Mouse (Mus musculus) gastrocnemius, postnatal 36 days (tissue): ENCODE data around the gene Rap1b. TPM values are rescaled to one million over a fixed set of nuclear protein-coding genes. Genes with fewer than 3 reads are reported as not detected.

ENCODE experiments used
- DNase-seq, 2 experiments: peaks; one replicate each; pipeline ENCODE4 v3.0.0; 2022
- intact Hi-C: fragments of 180-260 bp; cut with DNase I; formaldehyde crosslinking; loops from one replicate; pipeline ENCODE4 v1.15.1; 2025
- total RNA-seq, 2 experiments: library from RNA; stranded (reverse); gene quantifications; 2 replicates each; pipeline ENCODE4 v1.2.3; 2021

The Rap1b gene
- total RNA-seq, 2 experiments from 2014 or later = 20.2 to 22.4 TPM

- intact Hi-C loops = no loop called here
These were observed 21.2 kb downstream of the Rap1b start for GRCm38 (mm10) chr10:117824647-117825046.

GRCm38 (mm10) chr10:117824139-117824538 is 21.7 kb downstream of the Rap1b start:
- intact Hi-C loops = no loop called here
- no peak for DNase-seq

More at GRCm38 (mm10) chr10:117824647-117825046, 21.2 kb downstream of the Rap1b start:
- DNase-seq = no peak

GRCm38 (mm10) chr10:117823321-117823720 is 22.5 kb downstream of the Rap1b start:
- intact Hi-C loops = no loop called here
- DNase-seq = no peak

GRCm38 (mm10) chr10:117818600-117818999 is 27.2 kb downstream of the Rap1b start:
- intact Hi-C loops = no loop called here
- DNase-seq = no peak

- no peak for DNase-seq
These were observed 29.1 kb downstream of the Rap1b start for GRCm38 (mm10) chr10:117816721-117817120.

GRCm38 (mm10) chr10:117812501-117812900 is 33.3 kb downstream of the Rap1b start:
- no peak for DNase-seq
- intact Hi-C loops = no loop called here

More at GRCm38 (mm10) chr10:117816721-117817120, 29.1 kb downstream of the Rap1b start:
- intact Hi-C loops = no loop called here

- DNase-seq = no peak
- intact Hi-C loops = no loop called here
These were observed 34.3 kb downstream of the Rap1b start for GRCm38 (mm10) chr10:117811555-117811954.

GRCm38 (mm10) chr10:117810506-117810905 is 35.3 kb downstream of the Rap1b start:
- no peak for DNase-seq

GRCm38 (mm10) chr10:117808068-117808467 is 37.8 kb downstream of the Rap1b start:
- no peak for DNase-seq
- intact Hi-C loops = no loop called here

More at GRCm38 (mm10) chr10:117810506-117810905, 35.3 kb downstream of the Rap1b start:
- intact Hi-C loops = no loop called here

- no peak for DNase-seq
These were observed 39.9 kb downstream of the Rap1b start for GRCm38 (mm10) chr10:117805919-117806318.

GRCm38 (mm10) chr10:117803870-117804850 is 41.7 kb downstream of the Rap1b start:
- intact Hi-C loops = no loop called here
- DNase-seq = no peak

More at GRCm38 (mm10) chr10:117805919-117806318, 39.9 kb downstream of the Rap1b start:
- intact Hi-C loops = no loop called here

- intact Hi-C loops = no loop called here
- no peak for DNase-seq
These were observed 43.9 kb downstream of the Rap1b start for GRCm38 (mm10) chr10:117801886-117802285.

GRCm38 (mm10) chr10:117799806-117800205 is 46.0 kb downstream of the Rap1b start:
- intact Hi-C loops = no loop called here
- no peak for DNase-seq

- DNase-seq = no peak
- intact Hi-C loops = no loop called here
These were observed 47.3 kb downstream of the Rap1b start for GRCm38 (mm10) chr10:117798436-117799035.

- no peak for DNase-seq
- intact Hi-C loops = no loop called here
These were observed 48.2 kb downstream of the Rap1b start for GRCm38 (mm10) chr10:117797684-117798083.

- no peak for DNase-seq
- intact Hi-C loops = no loop called here
These were observed 48.7 kb downstream of the Rap1b start for GRCm38 (mm10) chr10:117797106-117797505.

- no peak for DNase-seq
- intact Hi-C loops = no loop called here
These were observed 49.7 kb downstream of the Rap1b start for GRCm38 (mm10) chr10:117796181-117796580.

- intact Hi-C loops = no loop called here
- DNase-seq = no peak
These were observed 50.6 kb downstream of the Rap1b start for GRCm38 (mm10) chr10:117795206-117795605.

GRCm38 (mm10) chr10:117793436-117794030 is 52.3 kb downstream of the Rap1b start:
- intact Hi-C loops = loop anchor here (5.0 kb wide), 2 partner anchors 54 to 314 kb away; partner anchors contain the start of gene Rap1b
- no peak for DNase-seq

- peak; percentile 100 for DNase-seq
- intact Hi-C loops = loop anchor here (5.0 kb wide), 2 partner anchors 55 to 315 kb away; partner anchors contain the start of gene Rap1b
These were observed 53.4 kb downstream of the Rap1b start, which contains the start of gene Nup107 for GRCm38 (mm10) chr10:117792141-117793091. TSS of gene Nup107 (minus strand) at chr10:117792705.
